Mouse (Mus musculus) natural killer cell, adult 2 months (primary cell): ENCODE data around the gene Stim1.
A peak's percentile ranks its signal among the peaks of the same experiment; 100 is the strongest.

Experiments
- DNase-seq, 2 experiments: peaks; one replicate each; pipeline ENCODE4 v3.0.0; 2022; ENCODE audit warnings: low spot score in 2 of 2

The Stim1 gene

DNA sequence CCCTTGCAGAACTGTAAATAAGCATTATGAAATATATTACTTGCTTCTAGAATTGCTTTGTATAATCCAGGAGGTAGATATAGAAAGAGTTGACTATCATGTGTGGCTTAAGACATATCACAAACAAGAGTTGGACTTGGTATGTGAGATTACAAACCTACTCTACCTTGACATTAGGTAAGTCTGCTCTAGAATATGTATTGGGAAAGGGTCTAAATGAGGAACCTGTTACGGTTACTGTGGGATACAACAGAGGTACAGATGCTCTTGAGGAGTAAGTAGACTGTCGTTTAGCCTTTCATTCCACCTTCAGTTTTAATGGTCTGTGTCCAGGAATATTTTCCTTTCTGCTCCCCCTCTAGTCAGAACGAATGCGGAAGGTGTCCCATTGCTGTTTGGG is 34.9 kb downstream of the Stim1 start:
- DNase-seq: no peak

DNA sequence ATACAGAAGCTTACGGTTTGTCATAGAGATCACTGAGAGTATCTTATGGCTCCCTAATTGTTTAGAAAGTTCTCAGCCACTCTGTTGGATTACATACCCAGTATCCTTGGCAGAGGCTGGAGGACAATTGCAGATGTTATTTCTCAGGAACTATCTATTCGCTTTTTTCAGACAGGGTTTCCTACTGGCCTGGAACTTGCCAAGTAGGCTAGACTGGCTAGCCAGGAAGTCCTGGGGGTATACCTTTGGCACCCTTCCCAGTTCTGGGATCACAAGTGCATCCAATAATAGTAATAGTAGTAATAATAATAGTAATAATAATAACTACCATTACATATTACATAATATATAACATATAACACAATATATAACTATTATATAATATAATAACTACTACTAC is 38.0 kb downstream of the Stim1 start:
- DNase-seq: no peak

DNA sequence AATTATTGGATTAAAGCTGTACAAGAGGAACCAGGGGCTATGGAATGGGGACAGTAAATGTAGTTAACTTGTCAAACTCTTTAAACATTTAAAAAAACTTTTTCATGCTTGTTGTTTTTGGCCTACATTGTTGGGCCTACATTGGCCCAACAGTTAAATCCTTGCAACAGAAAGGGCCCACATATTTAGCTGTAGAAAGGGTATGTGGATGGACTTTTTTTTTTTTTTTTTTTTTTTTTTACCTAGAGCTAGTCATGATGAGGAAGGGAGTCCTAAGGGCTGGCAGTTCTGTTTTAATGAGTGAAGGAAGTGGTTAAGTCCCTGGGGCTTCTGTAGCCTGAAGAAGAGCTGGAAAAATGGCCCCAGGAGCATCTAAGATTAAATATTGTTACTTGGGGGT is 42.7 kb downstream of the Stim1 start:
- DNase-seq: no peak

DNA sequence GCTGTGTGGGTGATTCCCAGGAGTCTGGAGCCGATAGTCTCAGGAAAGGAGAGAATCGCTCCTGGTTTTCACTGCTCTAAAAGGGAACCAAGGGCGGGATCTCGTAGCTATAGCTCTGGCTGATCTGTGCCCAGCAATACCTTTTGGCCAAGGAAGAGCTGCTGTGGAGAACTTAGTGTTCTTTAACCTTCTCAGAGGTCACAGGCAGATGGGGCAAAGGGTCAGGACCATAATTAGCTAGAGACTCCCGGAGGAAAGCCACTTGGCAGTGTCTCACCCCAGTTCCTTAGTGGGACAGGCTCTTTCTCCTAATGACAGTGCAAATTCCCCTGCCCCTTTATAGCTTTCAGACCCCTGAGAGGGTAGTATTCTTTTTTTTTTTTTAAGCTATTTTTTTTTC is 43.2 kb downstream of the Stim1 start:
- DNase-seq: no peak

DNA sequence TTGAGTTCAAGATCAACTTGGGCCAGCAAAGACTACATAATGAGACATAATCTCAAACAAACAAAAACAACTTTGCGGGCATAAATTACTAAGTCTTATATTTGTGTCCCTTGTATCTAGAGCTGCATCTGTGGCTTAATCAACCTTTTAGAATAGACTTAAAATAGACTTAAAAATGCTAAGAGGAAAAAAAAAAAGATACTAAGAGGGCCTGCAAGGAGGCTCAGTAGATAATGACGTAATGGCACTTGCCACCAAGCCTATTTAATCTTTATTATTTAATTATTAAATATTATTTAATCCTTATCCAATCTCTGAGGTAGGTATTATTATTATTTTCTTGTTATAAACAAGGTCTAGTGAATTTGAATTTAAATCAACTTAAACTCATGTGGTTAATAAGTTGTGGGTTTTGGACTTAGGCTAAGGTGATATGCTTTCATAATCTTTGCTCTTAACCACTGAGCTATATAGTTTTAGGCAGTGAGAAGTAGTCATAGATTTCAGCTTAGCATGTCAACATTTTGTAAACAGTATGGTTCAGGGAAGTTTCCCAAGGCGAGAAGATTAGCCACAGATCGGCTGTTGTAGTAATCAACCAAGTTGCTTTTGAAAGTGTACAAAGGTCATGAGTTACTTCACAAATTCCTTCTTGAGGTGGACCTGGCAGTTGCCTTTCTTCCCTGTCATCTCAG is 45.4 kb downstream of the Stim1 start:
- no peak for DNase-seq

DNA sequence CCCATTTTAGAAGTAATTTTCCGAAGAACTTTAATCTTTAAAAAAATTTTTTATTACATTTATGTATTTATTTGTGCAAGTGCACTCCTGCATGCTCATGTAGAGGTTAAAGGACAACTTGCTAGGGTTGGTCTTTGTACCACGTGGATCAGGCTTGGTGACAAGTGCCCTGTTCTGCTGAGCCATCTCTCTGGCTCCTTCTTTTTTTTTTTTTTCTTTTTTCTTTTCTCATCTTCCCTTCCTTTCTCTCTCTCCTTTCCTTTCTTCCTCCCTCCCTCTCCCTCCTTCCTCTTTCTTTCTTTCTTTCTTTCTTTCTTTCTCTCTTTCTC is 45.9 kb downstream of the Stim1 start:
- DNase-seq: no peak

DNA sequence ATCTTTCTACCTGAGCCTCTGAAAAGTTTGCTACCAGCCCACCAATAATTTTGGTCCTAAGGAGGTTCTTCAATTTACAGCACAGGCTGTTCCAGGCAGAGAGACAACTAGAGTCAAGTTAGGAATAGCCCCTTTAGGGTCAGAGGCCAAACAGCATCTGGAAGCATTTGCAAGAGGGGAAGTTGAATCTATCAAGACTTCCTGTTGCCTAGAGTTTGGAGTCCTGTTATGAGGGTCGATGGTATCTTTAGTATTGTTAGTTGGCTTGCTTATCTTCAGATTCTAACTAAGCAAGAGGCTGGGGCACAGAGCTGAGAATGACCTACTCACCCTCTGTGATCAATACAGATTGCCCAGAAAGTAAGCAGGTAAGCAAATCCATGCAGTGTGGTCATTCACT is 46.5 kb downstream of the Stim1 start:
- no peak for DNase-seq

DNA sequence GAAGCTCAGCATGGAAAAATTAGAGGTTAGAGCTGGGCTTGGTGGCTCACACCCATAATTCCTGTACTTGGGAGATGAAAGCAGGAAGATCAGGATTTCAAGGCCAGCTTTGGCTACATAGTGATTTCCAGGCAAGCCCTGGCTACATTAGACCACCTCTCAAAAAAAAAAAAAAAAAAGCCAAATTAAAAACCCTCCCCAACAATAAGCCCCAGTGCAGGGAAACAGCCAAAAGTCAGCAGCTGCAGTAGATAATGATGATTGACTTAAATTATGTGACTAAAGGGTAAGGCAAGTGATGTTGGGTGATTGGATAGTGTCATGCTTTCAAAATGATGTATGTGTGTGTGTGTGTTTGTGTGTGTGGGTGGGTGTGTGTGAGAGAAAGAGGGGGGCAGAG is 47.3 kb downstream of the Stim1 start:
- no peak for DNase-seq

DNA sequence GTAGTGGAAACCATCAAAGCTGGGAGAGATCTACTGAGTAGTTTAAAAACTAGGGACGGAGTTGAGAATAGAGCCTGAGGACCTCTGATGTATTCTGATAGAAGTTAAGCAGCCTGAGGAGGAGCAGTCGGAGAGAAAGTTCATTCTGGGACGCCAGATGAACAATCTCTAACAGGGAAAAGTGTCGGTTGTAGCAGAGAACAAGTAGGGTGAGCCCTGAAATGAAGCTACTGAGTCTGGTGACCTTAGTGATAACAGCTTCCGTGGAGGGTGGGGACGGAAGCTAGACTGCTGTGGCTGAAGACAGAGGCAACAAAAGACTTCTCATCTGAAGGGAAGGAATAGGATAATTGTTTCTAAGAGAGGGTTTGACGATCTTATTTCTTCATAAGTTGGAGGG is 47.8 kb downstream of the Stim1 start:
- no peak for DNase-seq

DNA sequence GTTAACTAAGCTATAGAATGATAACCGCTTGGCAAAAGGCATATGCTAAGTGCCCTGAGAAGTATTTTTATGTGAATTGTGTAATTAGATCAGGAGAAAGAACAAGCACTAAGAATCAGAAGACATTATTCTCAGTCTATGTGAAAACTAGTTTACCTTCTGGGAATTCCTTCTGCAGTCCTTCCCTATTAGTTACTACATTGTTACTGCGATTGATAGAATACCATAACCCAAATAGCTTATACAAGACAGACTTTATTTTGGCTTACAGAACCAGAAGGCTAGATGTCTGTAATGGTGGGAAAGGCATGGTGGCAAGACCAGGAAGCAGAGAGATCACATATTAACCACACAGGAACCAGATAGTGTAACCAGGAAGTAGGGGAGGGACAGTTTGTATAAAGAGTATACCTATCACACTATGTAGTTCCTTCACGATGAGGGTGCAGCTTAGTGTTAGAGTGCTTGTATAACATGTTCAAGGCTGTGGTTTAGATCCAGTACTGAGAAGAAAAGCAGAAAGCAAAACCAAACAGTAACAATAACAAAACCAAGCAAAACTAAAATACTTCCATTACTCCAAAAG is 50.1 kb downstream of the Stim1 start:
- DNase-seq: peak; percentile 16 to 50

DNA sequence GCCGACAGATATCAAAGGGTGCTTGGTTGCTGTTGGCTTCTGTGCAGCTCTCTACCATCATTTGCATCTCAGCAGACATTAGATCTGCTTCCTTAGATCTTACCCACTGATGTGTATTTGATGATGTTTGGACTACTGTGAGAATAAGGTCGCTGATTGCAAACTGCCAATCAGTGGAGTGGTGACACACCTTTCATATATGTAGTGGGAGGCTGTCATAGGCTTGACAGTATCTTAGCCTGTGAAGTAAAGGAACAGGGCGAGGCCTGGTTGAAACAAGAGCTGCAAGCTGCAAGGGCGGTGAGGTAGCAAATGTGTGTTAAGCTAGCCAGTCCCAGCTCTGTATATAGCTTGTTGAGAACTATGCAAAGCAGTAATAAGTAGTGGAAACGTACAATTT is 54.5 kb downstream of the Stim1 start:
- DNase-seq: no peak

DNA sequence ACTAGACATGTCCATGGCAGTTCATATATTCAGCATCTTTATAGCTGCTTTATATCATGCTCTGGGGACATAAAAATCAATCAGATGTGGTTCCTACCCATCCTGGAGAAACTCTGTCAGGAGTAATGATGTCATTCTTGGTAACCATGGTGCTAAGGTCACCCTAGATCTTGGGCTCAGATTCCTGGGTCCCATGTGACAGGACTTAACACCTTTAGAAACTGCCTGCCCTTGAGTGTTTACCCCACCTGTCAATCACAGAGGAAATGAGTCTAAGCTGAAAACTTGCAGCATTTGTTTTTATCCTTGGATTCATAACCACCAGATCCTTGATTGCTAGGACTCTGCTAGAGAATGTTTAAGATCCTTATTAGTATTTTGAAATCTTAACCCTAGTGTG is 58.7 kb downstream of the Stim1 start:
- peak in 1 of 2 experiments; percentile 19 for DNase-seq

DNA sequence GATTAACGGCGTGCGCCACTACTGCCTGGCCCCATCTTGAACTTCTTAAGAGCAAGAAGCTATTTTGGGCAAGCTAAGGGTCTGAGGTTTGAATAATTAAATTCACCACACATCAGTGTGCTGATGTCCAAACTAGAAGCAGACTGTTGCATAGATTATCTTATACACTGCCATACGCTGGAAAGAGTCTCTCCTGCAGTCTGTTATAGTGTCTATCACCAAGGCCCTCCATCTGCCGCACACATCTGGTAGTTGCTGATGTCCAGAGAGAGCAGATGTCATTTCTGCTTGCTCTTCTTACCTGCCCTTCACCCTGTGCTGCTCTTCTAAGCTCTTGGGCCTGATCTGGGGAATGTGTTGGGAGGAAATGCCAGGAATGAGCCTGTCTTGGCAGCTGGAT is 62.7 kb downstream of the Stim1 start:
- no peak for DNase-seq

DNA sequence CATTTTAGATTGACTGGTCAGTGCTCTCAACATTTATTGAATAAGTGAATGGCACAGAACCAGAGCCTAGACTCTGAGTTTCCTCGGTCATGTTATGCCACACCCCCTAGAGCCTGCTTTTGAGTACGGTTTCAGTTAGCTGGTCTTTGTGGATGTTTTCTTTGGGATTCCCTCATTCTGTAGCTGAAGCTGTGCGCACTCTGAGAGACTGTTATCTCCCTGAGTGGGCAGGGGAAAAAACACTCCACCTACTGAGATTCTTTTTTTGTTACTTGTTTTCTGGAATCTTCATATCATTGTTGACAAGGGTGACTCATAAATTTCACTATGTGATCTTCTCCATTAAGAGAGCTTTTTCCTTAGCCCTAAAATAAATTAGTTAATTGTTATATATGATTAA is 63.9 kb downstream of the Stim1 start:
- DNase-seq: no peak

DNA sequence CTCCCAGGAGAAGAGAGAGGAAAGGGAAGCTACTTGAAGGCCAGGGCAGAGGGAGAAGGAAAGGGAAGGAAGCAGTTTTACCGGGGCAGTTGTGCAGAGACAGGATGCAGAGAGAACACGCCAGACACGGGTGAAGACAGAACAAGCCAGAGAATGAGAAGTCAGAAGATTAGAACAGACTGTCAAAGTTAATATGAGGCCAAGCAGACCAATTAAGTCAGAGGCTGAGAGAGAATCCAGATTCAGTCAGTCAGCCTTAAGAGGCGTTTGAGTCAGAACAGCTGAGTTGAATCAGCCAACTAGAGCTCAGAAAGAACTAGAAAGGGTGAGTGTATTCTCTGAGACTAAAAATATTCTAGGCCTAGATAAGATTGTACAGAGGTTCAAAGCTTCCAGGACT is 66.1 kb downstream of the Stim1 start:
- no peak for DNase-seq

DNA sequence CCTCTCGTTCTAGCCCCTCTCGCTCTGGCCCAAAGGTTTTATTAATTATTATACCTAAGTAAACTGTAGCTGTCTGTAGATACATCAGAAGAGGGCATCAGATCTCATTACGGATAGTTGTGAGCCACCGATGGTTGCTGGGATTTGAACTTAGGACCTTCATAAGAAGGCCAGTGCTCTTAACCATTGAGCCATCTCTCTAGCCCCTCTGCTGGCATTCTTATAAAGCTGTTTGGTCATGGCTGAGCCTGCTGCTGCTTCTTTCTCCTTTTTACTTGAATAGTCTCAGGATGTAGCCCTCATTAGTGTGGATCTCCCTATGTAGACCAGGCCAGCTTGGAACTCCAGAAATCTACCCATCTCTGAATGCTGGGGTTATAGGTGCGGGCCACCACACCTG is 69.7 kb downstream of the Stim1 start:
- no peak for DNase-seq

DNA sequence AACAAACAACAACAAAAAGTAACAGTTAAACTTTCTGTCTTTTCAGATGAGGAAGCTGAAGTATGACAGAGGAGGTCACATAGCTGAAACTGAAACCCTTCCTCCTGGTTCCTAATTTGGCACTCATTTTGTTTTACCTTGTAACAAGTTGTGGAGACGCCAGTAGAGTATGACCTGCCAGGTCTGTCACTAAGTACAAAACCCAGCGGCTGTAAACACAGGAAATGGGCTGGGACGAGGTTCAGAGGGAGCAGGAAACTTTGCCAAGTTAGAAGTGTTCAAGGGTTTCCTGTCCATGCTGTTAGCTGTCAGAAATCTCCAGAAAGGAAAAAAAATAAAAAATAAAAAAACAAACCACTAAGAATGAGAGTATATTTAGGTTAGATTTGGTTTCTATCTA is 70.3 kb downstream of the Stim1 start:
- peak; percentile 63 to 68 for DNase-seq

DNA sequence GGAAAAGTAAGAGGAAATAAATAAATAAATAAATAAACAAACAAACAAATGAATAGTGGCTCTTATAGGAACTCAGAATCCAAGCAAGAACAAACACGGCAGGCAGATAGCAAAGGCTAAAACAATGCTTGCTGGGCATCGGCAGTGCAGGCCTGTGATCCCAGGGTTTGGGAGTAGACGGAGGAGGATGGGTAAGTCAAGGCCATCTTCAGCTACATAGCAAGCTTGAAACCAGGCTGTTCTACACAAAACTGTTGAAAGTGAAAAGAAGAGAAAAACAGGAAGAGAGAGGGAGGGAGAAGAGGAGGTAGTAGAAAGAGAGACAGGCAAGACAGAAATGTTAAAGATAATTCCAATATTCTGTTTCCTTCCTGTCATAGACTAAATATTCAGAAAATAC is 71.3 kb downstream of the Stim1 start:
- no peak for DNase-seq

DNA sequence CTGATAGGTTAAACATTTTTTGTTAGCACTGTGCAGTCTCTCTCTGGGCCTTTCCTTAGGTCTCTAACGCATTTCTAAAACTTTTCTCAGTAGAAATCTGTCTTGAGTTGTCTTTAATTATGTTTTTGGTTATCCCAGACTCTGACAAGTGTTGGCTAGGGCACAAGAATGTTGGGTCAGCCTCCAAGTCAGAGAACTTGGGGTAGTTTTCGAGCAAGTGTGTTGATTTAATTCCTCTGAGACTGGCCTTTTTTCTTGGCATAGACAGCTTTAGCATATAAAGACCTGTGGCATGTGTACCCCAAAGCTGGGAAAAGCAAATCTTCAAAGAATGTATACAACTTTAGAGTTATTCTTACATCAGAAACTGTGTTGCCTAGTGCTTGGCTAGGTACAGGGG is 78.3 kb downstream of the Stim1 start:
- DNase-seq: no peak

DNA sequence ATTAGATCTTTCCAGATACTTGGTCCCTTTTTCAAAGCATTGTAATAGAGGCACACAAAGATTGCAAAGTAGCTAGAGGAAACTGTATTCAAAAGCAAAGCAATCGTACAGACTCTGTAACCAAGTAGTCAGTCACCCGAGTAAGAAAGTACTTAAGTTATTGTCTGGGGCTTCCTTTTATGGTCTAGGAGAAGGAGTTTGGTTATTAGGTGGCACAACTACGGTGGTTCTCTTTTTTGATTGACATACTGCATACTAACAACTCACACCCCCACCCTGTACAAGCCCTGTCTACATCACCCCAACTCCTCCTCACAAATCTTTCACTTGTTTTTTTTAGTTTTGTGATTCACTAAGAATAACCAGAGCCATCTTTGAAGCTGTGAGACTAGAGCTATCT is 79.7 kb downstream of the Stim1 start:
- peak in 1 of 2 experiments; percentile 17 for DNase-seq

DNA sequence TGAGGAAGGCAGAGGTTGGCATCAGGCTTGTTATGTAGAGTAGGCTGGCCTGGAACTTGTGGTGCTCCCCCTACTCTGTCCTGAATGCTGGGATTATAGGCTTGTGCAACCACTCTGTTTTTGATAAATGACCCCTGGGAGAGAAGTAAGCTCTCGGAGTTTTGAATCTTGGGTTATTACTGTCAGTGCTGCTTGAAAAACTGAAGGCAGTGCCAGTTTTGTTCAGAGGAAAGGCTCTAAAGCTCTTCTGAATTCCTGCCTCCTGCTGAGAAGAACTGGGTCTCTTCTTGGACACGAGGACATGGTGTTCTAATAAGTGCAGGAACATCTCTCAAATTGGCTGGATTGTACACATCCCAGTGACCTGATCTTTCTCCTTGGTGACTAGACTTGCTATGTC is 81.1 kb downstream of the Stim1 start:
- no peak for DNase-seq

DNA sequence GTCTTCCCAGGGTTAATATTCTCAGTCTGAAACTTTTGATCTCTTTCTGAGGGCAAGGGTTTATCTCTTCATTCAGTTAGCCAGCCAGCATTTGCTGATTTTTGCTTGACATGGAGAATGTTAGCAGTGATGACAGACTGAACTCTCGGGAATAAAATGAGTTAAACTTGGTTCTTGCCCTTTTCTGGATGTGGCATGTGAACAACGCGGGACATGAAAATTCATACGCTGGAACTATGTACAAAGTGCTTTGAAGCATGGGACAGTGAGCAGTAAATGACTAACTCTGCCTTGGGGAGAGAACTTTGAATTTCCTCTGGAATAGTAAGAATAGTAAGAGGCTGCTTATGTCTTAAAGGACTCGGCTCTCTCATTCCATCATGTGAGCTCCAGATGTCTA is 81.6 kb downstream of the Stim1 start:
- DNase-seq: no peak

DNA sequence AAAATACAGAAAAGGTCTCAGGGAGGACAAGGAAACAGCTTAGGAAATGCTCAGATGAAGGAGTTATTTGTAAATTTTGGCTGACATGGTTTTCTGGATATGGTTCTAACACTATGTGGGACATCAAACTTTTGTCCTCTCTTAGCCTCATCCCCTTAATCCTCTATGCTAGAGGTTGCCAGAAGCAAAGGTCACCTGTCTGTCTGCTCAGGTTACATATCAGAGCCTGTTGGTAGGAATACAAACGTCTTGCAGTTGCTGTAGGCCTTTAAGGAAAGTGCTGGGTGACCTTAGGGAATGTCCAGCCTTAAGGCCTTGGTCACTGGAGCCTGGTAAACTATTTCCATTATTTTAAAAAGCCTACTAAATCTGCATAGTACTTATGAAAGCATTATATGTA is 85.8 kb downstream of the Stim1 start:
- no peak for DNase-seq

DNA sequence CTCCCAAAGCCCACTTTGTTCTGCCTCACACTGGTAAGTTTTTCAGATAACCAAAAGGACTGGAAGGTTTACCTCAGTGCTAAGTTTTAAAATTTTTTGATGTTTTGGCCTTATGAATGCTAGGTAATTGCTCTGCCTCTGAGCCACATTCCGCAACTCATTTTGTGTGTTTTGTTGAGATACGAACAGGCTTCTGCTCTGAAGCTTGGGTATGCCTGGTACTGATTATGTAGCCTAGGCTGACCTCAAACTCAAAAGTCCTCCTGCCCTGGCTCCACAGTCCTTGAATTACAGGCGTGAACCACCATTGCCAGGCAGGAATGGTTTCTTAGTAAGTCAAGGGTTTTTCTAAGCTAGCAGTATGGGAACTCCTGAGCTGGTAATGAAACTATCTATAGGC is 90.5 kb downstream of the Stim1 start:
- no peak for DNase-seq
